Mouse (Mus musculus) hindbrain, embryonic 12.5 days (tissue): ENCODE measurements around the gene Olfr5. TPM values are rescaled to one million over a fixed set of nuclear protein-coding genes. Genes with fewer than 3 reads are reported as not detected.
"Not testable (repeated sequence)": the region's sequence is repeated elsewhere in the genome, so short reads cannot be mapped to it uniquely, and the experiment has no call there.

Experiments used
- ATAC-seq: fragments of 200-750 bp; cut with Nextera tagmentation; 2 replicates; pipeline ENCODE4 v1.8.0; 2017; ENCODE audit warnings: moderate TSS enrichment; ENCODE audit not compliant: low FRiP score
- H3K27ac ChIP-seq: fragments of 300-500 bp; sonication (generic); 2 replicates; pipeline ENCODE4 v1.5.1; 2016; ENCODE audit warnings: mild to moderate bottlenecking
- H3K27me3 ChIP-seq: fragments of 300-500 bp; sonication (generic); 2 replicates; pipeline ENCODE4 v1.6.1; 2016; ENCODE audit warnings: mild to moderate bottlenecking
- H3K36me3 ChIP-seq: fragments of 300-500 bp; sonication (generic); 2 replicates; pipeline ENCODE4 v1.6.1; 2016; ENCODE audit warnings: mild to moderate bottlenecking
- H3K4me1 ChIP-seq: fragments of 300-500 bp; sonication (generic); 2 replicates; pipeline ENCODE4 v1.6.1; 2016
- H3K4me2 ChIP-seq: fragments of 300-500 bp; sonication (generic); replicated peaks from 2 replicates; pipeline ENCODE4 v1.6.1; 2016; ENCODE audit warnings: mild to moderate bottlenecking
- H3K4me3 ChIP-seq: fragments of 300-500 bp; sonication (generic); 2 replicates; pipeline ENCODE4 v1.5.1; 2016; ENCODE audit warnings: mild to moderate bottlenecking
- H3K9ac ChIP-seq: fragments of 300-500 bp; sonication (generic); 2 replicates; pipeline ENCODE4 v1.6.1; 2016; ENCODE audit warnings: mild to moderate bottlenecking, moderate library complexity
- H3K9me3 ChIP-seq: fragments of 300-500 bp; sonication (generic); replicated peaks from 2 replicates; pipeline ENCODE4 v1.6.1; 2016; ENCODE audit warnings: mild to moderate bottlenecking
- WGBS: fragments of 180-500 bp; shearing (Covaris S2); methylation state at CpG from one replicate; pipeline ENCODE4 v1.1.7; 2016; 5-methylcytosine and 5-hydroxymethylcytosine counted together
- polyA plus RNA-seq: library from polyadenylated mRNA; unstranded; fragments of >200 nt; fragmentation: Nextera tagmentation; extraction: Ambion mirVana; gene quantifications from 2 replicates; pipeline ENCODE4 v1.2.1, GENCODE M21; 2016

Gene Olfr5
- polyA plus RNA-seq, result not detected in 2 replicates

GRCm38 (mm10) chr7:6486841-6487240, at the start of gene Olfr5:
TSS of gene Olfr5 (minus strand) at chr7:6486941.
- Histone ChIP-seq H3K4me1 (no peaks in the 10 kb centered on the region), H3K9ac (no peak within 1 kb of the TSS), H3K27me3 (no peaks in the 10 kb centered on the region), H3K4me2 (no peak within 1 kb of the TSS), H3K27ac (no peak within 1 kb of the TSS), H3K9me3 (peaks cover 5% of the 10 kb centered on the region; the same call in 1 of the 2 replicates), H3K4me3 (no peak within 1 kb of the TSS), H3K36me3 (no peaks in the 10 kb centered on the region)
- WGBS, result 30% methylated on average over 2 of the region's 2 CpGs
- ATAC-seq, result no peak

- H3K27me3 ChIP-seq, result no peaks in the 10 kb centered on the region
- ATAC-seq, result no peak
- H3K4me2 ChIP-seq, result no peak overlapping the region
- H3K4me1 ChIP-seq, result no peaks in the 10 kb centered on the region
- H3K27ac ChIP-seq, result no peak overlapping the region
- no peak overlapping the region for H3K4me3 ChIP-seq
- WGBS, result 67% methylated on average over 5 of the region's 5 CpGs
- H3K9me3 ChIP-seq, result peaks cover 10% of the 10 kb centered on the region; the same call in 1 of the 2 replicates
- no peaks in the 10 kb centered on the region for H3K36me3 ChIP-seq
- H3K9ac ChIP-seq, result no peak overlapping the region
Measured at GRCm38 (mm10) chr7:6526141-6526540, 39.4 kb upstream of the Olfr5 start.

- H3K36me3 ChIP-seq, result no peaks in the 10 kb centered on the region
- no peaks in the 10 kb centered on the region for H3K4me1 ChIP-seq
- WGBS, result 62% methylated on average over 3 of the region's 3 CpGs
- no peaks in the 10 kb centered on the region for H3K27me3 ChIP-seq
- no peak overlapping the region for H3K27ac ChIP-seq
- peaks cover 12% of the 10 kb centered on the region; the same call in 1 of the 2 replicates for H3K9me3 ChIP-seq
- H3K9ac ChIP-seq, result no peak overlapping the region
- H3K4me3 ChIP-seq, result no peak overlapping the region
- H3K4me2 ChIP-seq, result no peak overlapping the region
- no peak for ATAC-seq
Measured at GRCm38 (mm10) chr7:6525001-6525400, 38.3 kb upstream of the Olfr5 start.

- Histone ChIP-seq H3K4me2 (no peak within 1 kb of the TSS), H3K9me3 (peaks cover 9% of the 10 kb centered on the region; the same call in 1 of the 2 replicates), H3K27ac (no peak within 1 kb of the TSS), H3K4me1 (no peaks in the 10 kb centered on the region), H3K4me3 (no peak within 1 kb of the TSS), H3K9ac (no peak within 1 kb of the TSS), H3K36me3 (no peaks in the 10 kb centered on the region), H3K27me3 (no peaks in the 10 kb centered on the region)
- no peak for ATAC-seq
- WGBS, result 79% methylated on average over 5 of the region's 5 CpGs
Measured at GRCm38 (mm10) chr7:6522850-6523249, 36.1 kb upstream of the Olfr5 start, which contains the start of gene Olfr1349. TSS of gene Olfr1349 (minus strand) at chr7:6522950.

GRCm38 (mm10) chr7:6521666-6522065, 34.9 kb upstream of the Olfr5 start:
- H3K9ac ChIP-seq, result no peak overlapping the region
- H3K4me2 ChIP-seq, result no peak overlapping the region
- H3K9me3 ChIP-seq, result peaks cover 2% of the 10 kb centered on the region; the same call in 1 of the 2 replicates
- H3K27ac ChIP-seq, result no peak overlapping the region
- H3K4me3 ChIP-seq, result no peak overlapping the region
- no peaks in the 10 kb centered on the region for H3K4me1 ChIP-seq
- H3K36me3 ChIP-seq, result no peaks in the 10 kb centered on the region
- WGBS, result 43% methylated on average over 1 of the region's 1 CpGs
- H3K27me3 ChIP-seq, result no peaks in the 10 kb centered on the region
- ATAC-seq, result no peak

GRCm38 (mm10) chr7:6508648-6509047, 21.9 kb upstream of the Olfr5 start, which contains the start of gene Olfr1348:
TSS of gene Olfr1348 (minus strand) at chr7:6508748.
- 93% methylated on average over 1 of the region's 1 CpGs for WGBS
- H3K36me3 ChIP-seq, result no peaks in the 10 kb centered on the region
- no peak within 1 kb of the TSS for H3K27ac ChIP-seq
- peaks cover 5% of the 10 kb centered on the region; the same call in 1 of the 2 replicates for H3K9me3 ChIP-seq
- ATAC-seq, result no peak
- H3K9ac ChIP-seq, result no peak within 1 kb of the TSS
- H3K4me3 ChIP-seq, result no peak within 1 kb of the TSS
- no peaks in the 10 kb centered on the region for H3K27me3 ChIP-seq
- no peaks in the 10 kb centered on the region for H3K4me1 ChIP-seq
- no peak within 1 kb of the TSS for H3K4me2 ChIP-seq

GRCm38 (mm10) chr7:6499655-6500054, 12.9 kb upstream of the Olfr5 start, which contains the start of gene Olfr1347:
TSS of gene Olfr1347 (minus strand) at chr7:6499755.
- Histone ChIP-seq H3K36me3 (no peaks in the 10 kb centered on the region), H3K27ac (no peak within 1 kb of the TSS), H3K9ac (no peak within 1 kb of the TSS), H3K9me3 (no peaks in the 10 kb centered on the region), H3K4me2 (no peak within 1 kb of the TSS), H3K4me1 (no peaks in the 10 kb centered on the region), H3K27me3 (no peaks in the 10 kb centered on the region), H3K4me3 (no peak within 1 kb of the TSS)
- 68% methylated on average over 1 of the region's 1 CpGs for WGBS
- no peak for ATAC-seq

- not testable (repeated sequence) for H3K4me1 ChIP-seq, ATAC-seq, H3K4me2 ChIP-seq, H3K27me3 ChIP-seq, H3K4me3 ChIP-seq, H3K36me3 ChIP-seq, H3K9ac ChIP-seq, H3K27ac ChIP-seq, H3K9me3 ChIP-seq
- WGBS, result 84% methylated on average over 2 of the region's 2 CpGs
Measured at GRCm38 (mm10) chr7:6477633-6478032, 9.1 kb downstream of the Olfr5 start.

GRCm38 (mm10) chr7:6466951-6467350, 19.8 kb downstream of the Olfr5 start, which contains the start of gene Olfr1346:
TSS of gene Olfr1346 (plus strand) at chr7:6467101.
- Histone ChIP-seq H3K27ac (no peak within 1 kb of the TSS), H3K9me3 (no peaks in the 10 kb centered on the region), H3K4me3 (no peak within 1 kb of the TSS), H3K27me3 (no peaks in the 10 kb centered on the region), H3K4me1 (no peaks in the 10 kb centered on the region), H3K36me3 (no peaks in the 10 kb centered on the region), H3K4me2 (no peak within 1 kb of the TSS), H3K9ac (no peak within 1 kb of the TSS)
- ATAC-seq, result no peak

- Histone ChIP-seq H3K4me3 (no peak overlapping the region), H3K9me3 (peaks cover 5% of the 10 kb centered on the region; the same call in 1 of the 2 replicates), H3K4me1 (no peaks in the 10 kb centered on the region), H3K4me2 (no peak overlapping the region), H3K9ac (no peak overlapping the region), H3K36me3 (no peaks in the 10 kb centered on the region), H3K27me3 (no peaks in the 10 kb centered on the region), H3K27ac (no peak overlapping the region)
- WGBS, result 40% methylated on average over 3 of the region's 3 CpGs
- ATAC-seq, result no peak
Measured at GRCm38 (mm10) chr7:6456399-6456798, 30.3 kb downstream of the Olfr5 start.

GRCm38 (mm10) chr7:6455868-6456267, 30.9 kb downstream of the Olfr5 start, which contains the start of gene Olfr1336:
TSS of gene Olfr1336 (plus strand) at chr7:6456168.
- no peak within 1 kb of the TSS for H3K27ac ChIP-seq
- no peak within 1 kb of the TSS for H3K4me3 ChIP-seq
- no peak within 1 kb of the TSS for H3K9ac ChIP-seq
- H3K36me3 ChIP-seq, result no peaks in the 10 kb centered on the region
- H3K27me3 ChIP-seq, result no peaks in the 10 kb centered on the region
- H3K4me2 ChIP-seq, result no peak within 1 kb of the TSS
- H3K9me3 ChIP-seq, result peaks cover 2% of the 10 kb centered on the region; the same call in 1 of the 2 replicates
- H3K4me1 ChIP-seq, result no peaks in the 10 kb centered on the region
- no peak for ATAC-seq

- Histone ChIP-seq H3K27ac (no peak overlapping the region), H3K4me1 (no peaks in the 10 kb centered on the region), H3K9ac (no peak overlapping the region), H3K36me3 (no peaks in the 10 kb centered on the region), H3K9me3 (no peaks in the 10 kb centered on the region), H3K27me3 (no peaks in the 10 kb centered on the region), H3K4me2 (no peak overlapping the region), H3K4me3 (no peak overlapping the region)
- ATAC-seq, result no peak
- whole genome bisulfite sequencing, result 92% methylated on average over 5 of the region's 5 CpGs
Measured at GRCm38 (mm10) chr7:6447771-6448170, 39.0 kb downstream of the Olfr5 start.

- H3K4me3 ChIP-seq, result no peak overlapping the region
- H3K9ac ChIP-seq, result no peak overlapping the region
- no peak overlapping the region for H3K4me2 ChIP-seq
- H3K9me3 ChIP-seq, result peaks cover 8% of the 10 kb centered on the region; the same call in 1 of the 2 replicates
- H3K36me3 ChIP-seq, result no peaks in the 10 kb centered on the region
- H3K27me3 ChIP-seq, result no peaks in the 10 kb centered on the region
- H3K27ac ChIP-seq, result no peak overlapping the region
- no peaks in the 10 kb centered on the region for H3K4me1 ChIP-seq
- WGBS, result 64% methylated on average over 2 of the region's 2 CpGs
- no peak for ATAC-seq
Measured at GRCm38 (mm10) chr7:6441173-6441572, 45.6 kb downstream of the Olfr5 start.
